Mouse (Mus musculus) CH12F3 (cell line): ENCODE results near the gene Pkdrej.

Source experiments
- in situ Hi-C: fragments of 300-500 bp; cut with MboI; formaldehyde crosslinking; loops from 2 replicates; pipeline ENCODE4 v1.14.3; 2020; ENCODE audit warnings: low sequenced_read_pairs

Gene Pkdrej

GRCm38 (mm10) chr15:85772146-85772740 is 49.3 kb downstream of the Pkdrej start:
- in situ Hi-C loops: no loop called here

DNA sequence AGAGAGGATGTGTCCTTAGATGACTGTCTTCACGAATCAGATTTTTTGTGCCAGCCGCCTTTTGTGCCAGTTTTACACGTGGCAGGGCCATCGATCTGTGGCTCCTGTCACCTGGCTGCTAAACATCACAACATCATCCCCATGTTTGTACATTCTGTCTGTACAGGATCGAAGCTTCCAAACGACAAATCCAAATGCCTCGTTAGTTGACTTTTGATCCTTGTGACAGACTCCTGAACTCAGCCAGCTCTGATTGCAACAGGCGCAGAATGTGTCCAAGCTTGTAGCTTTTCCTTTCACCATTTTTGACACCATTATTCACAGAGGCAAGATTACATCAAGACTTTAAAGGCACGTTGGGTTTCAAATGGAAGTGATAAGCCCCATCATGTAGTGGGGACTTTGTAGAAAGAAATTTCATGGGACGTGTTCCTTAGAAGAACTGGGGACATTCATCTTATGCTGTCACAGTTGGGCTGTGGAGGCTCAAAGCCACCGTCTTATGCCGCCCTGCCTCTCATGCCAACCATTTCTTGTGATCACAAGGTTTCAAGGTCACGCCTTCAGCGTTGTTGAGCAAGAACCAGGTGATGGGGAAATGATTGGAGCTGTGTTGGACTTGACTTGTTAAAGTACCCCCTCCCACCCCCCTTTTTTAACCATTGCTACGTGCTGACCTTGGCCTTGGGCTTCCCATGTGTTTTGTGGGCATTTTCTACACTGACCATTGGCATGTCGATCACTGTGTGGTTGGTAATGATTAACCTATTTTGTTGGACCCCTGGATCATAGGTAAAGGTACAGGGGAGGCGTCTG is 50.0 kb downstream of the Pkdrej start:
- in situ Hi-C loops: no loop called here

GRCm38 (mm10) chr15:85768991-85769390 is 52.5 kb downstream of the Pkdrej start:
- in situ Hi-C loops: no loop called here

DNA sequence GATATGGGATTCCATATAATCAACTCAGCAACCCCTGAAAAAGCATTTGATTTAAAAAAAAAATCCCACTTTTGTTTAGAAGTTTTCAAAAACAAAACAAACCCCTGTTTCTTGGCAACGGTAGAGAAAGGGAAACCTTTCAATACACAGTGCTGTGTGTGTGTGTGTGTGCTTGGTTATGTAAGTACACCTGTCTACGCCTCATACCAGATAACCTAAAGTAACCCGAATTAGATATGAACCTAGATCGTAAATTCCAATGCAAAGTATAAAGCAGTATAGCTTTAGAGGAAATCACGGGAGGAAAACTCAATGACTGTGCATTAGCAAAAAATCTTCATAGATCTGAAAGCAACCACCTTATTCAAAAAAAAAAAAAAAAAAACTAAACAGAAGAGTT is 54.9 kb downstream of the Pkdrej start:
- in situ Hi-C loops: no loop called here

- in situ Hi-C loops: no loop called here
These were observed 56.5 kb downstream of the Pkdrej start for GRCm38 (mm10) chr15:85765022-85765421.
